Mouse (Mus musculus) embryonic facial prominence, embryonic 15.5 days (tissue): ENCODE data around the gene Rusc2. TPM values are rescaled to one million over a fixed set of nuclear protein-coding genes. Genes with fewer than 3 reads are reported as not detected.

Source experiments
- ATAC-seq: fragments of 200-750 bp; cut with Nextera tagmentation; 2 replicates; pipeline ENCODE4 v1.8.0; 2017; ENCODE audit warnings: low read depth, moderate TSS enrichment; ENCODE audit not compliant: insufficient number of reproducible peaks, low FRiP score, low TSS enrichment
- H3K27ac ChIP-seq: fragments of 300-500 bp; sonication (generic); replicated peaks from 2 replicates; pipeline ENCODE4 v1.5.1; 2015; ENCODE audit warnings: mild to moderate bottlenecking, inconsistent platforms
- H3K27me3 ChIP-seq: fragments of 300-500 bp; sonication (generic); 2 replicates; pipeline ENCODE4 v1.6.1; 2015; ENCODE audit warnings: inconsistent platforms
- H3K36me3 ChIP-seq: fragments of 300-500 bp; sonication (generic); 2 replicates; pipeline ENCODE4 v1.6.1; 2015; ENCODE audit warnings: mild to moderate bottlenecking, inconsistent platforms
- H3K4me1 ChIP-seq: fragments of 300-500 bp; sonication (generic); 2 replicates; pipeline ENCODE4 v1.6.1; 2015; ENCODE audit warnings: inconsistent platforms
- H3K4me2 ChIP-seq: fragments of 300-500 bp; sonication (generic); replicated peaks from 2 replicates; pipeline ENCODE4 v1.6.1; 2015; ENCODE audit warnings: mild to moderate bottlenecking, inconsistent platforms
- H3K4me3 ChIP-seq: fragments of 300-500 bp; sonication (generic); replicated peaks from 2 replicates; pipeline ENCODE4 v1.5.1; 2015; ENCODE audit warnings: mild to moderate bottlenecking, inconsistent platforms
- H3K9ac ChIP-seq: fragments of 300-500 bp; sonication (generic); 2 replicates; pipeline ENCODE4 v1.6.1; 2015; ENCODE audit warnings: inconsistent platforms
- H3K9me3 ChIP-seq: fragments of 300-500 bp; sonication (generic); replicated peaks from 2 replicates; pipeline ENCODE4 v1.6.1; 2016; ENCODE audit warnings: inconsistent platforms
- WGBS: fragments of 180-500 bp; shearing (Covaris S2); methylation state at CpG from one replicate; pipeline ENCODE4 v1.1.7; 2015; 5-methylcytosine and 5-hydroxymethylcytosine counted together
- polyA plus RNA-seq: library from polyadenylated mRNA; unstranded; fragments of >200 nt; fragmentation: Nextera tagmentation; extraction: Ambion mirVana; gene quantifications from 2 replicates; pipeline ENCODE4 v1.2.1, GENCODE M21; 2015

The Rusc2 gene
- polyA plus RNA-seq, 1 experiment from 2014 or later = 18.2 TPM

- Histone ChIP-seq H3K9ac (no peak overlapping the region; the same call in 1 of the 2 replicates), H3K27me3 (no peaks in the 10 kb centered on the region), H3K9me3 (no peaks in the 10 kb centered on the region), H3K4me3 (no peak overlapping the region), H3K4me2 (no peak overlapping the region; the same call in 1 of the 2 replicates), H3K36me3 (no peaks in the 10 kb centered on the region), H3K27ac (peak overlapping the region; percentile 44; the same call in 1 of the 2 replicates), H3K4me1 (peaks cover 50% of the 10 kb centered on the region)
- ATAC-seq = peak; percentile 53
- WGBS = 26% methylated on average over 10 of the region's 10 CpGs
Measured at GRCm38 (mm10) chr4:43400976-43401375, 19.2 kb downstream of the Rusc2 start.

GRCm38 (mm10) chr4:43401486-43401885, 19.7 kb downstream of the Rusc2 start:
- Histone ChIP-seq H3K9ac (no peak overlapping the region), H3K4me3 (0 out of 2 replicates have a peak overlapping the region, but pooled peaks have one; percentile 2), H3K36me3 (no peaks in the 10 kb centered on the region), H3K9me3 (no peaks in the 10 kb centered on the region), H3K4me1 (peaks cover 51% of the 10 kb centered on the region), H3K27ac (peak overlapping the region; percentile 44; the same call in 1 of the 2 replicates), H3K4me2 (no peak overlapping the region), H3K27me3 (no peaks in the 10 kb centered on the region)
- WGBS = 77% methylated on average over 10 of the region's 10 CpGs
- no peak for ATAC-seq

GRCm38 (mm10) chr4:43402212-43402611, 20.4 kb downstream of the Rusc2 start:
- 65% methylated on average over 9 of the region's 9 CpGs for WGBS
- Histone ChIP-seq H3K4me1 (peaks cover 53% of the 10 kb centered on the region), H3K4me2 (no peak overlapping the region), H3K27ac (no peak overlapping the region), H3K4me3 (no peak overlapping the region), H3K9me3 (no peaks in the 10 kb centered on the region), H3K27me3 (no peaks in the 10 kb centered on the region), H3K9ac (no peak overlapping the region), H3K36me3 (no peaks in the 10 kb centered on the region)
- ATAC-seq = no peak

GRCm38 (mm10) chr4:43404697-43405096, 22.9 kb downstream of the Rusc2 start:
- WGBS = 92% methylated on average over 10 of the region's 10 CpGs
- H3K9ac ChIP-seq = no peak overlapping the region
- peaks cover 44% of the 10 kb centered on the region for H3K4me1 ChIP-seq
- no peaks in the 10 kb centered on the region for H3K27me3 ChIP-seq
- H3K36me3 ChIP-seq = no peaks in the 10 kb centered on the region
- no peak overlapping the region for H3K4me3 ChIP-seq
- ATAC-seq = no peak
- no peaks in the 10 kb centered on the region for H3K9me3 ChIP-seq
- no peak overlapping the region for H3K4me2 ChIP-seq
- no peak overlapping the region for H3K27ac ChIP-seq

GRCm38 (mm10) chr4:43406162-43406971, 24.6 kb downstream of the Rusc2 start:
- peak overlapping the region; percentile 55 for H3K4me3 ChIP-seq
- H3K27ac ChIP-seq = peak overlapping the region; percentile 90
- no peaks in the 10 kb centered on the region for H3K9me3 ChIP-seq
- under 1% methylated on average over 28 of the region's 28 CpGs for WGBS
- ATAC-seq = peak; percentile 93
- peak overlapping the region; percentile 72 for H3K4me2 ChIP-seq
- no peaks in the 10 kb centered on the region for H3K27me3 ChIP-seq
- no peaks in the 10 kb centered on the region for H3K36me3 ChIP-seq
- H3K9ac ChIP-seq = peak overlapping the region; percentile 48
- peaks cover 28% of the 10 kb centered on the region for H3K4me1 ChIP-seq

- Histone ChIP-seq H3K4me2 (peak overlapping the region; percentile 72), H3K4me3 (peak overlapping the region; percentile 55), H3K36me3 (no peaks in the 10 kb centered on the region), H3K4me1 (peaks cover 22% of the 10 kb centered on the region), H3K9ac (peak overlapping the region; percentile 48; the same call in 1 of the 2 replicates), H3K9me3 (no peaks in the 10 kb centered on the region), H3K27ac (peak overlapping the region; percentile 90), H3K27me3 (no peaks in the 10 kb centered on the region)
- 67% methylated on average over 12 of the region's 12 CpGs for WGBS
- ATAC-seq = no peak
Measured at GRCm38 (mm10) chr4:43407071-43407920, 25.5 kb downstream of the Rusc2 start.

GRCm38 (mm10) chr4:43414761-43415160, 33.0 kb downstream of the Rusc2 start:
- no peak for ATAC-seq
- Histone ChIP-seq H3K9me3 (no peaks in the 10 kb centered on the region), H3K27ac (no peak overlapping the region), H3K4me3 (no peak overlapping the region), H3K27me3 (no peaks in the 10 kb centered on the region), H3K4me2 (no peak overlapping the region), H3K36me3 (peaks cover 31% of the 10 kb centered on the region), H3K4me1 (peaks cover 8% of the 10 kb centered on the region; the same call in 1 of the 2 replicates), H3K9ac (no peak overlapping the region)
- WGBS = 87% methylated on average over 14 of the region's 14 CpGs

GRCm38 (mm10) chr4:43415221-43416070, 33.7 kb downstream of the Rusc2 start:
- Histone ChIP-seq H3K36me3 (peaks cover 31% of the 10 kb centered on the region), H3K27ac (no peak overlapping the region), H3K4me1 (peaks cover 13% of the 10 kb centered on the region), H3K27me3 (no peaks in the 10 kb centered on the region), H3K4me3 (no peak overlapping the region), H3K9me3 (no peaks in the 10 kb centered on the region), H3K4me2 (no peak overlapping the region), H3K9ac (no peak overlapping the region)
- WGBS = 90% methylated on average over 29 of the region's 29 CpGs
- ATAC-seq = no peak

GRCm38 (mm10) chr4:43416071-43416490, 34.3 kb downstream of the Rusc2 start:
- H3K4me3 ChIP-seq = no peak overlapping the region
- H3K9ac ChIP-seq = no peak overlapping the region
- WGBS = 95% methylated on average over 22 of the region's 22 CpGs
- peaks cover 13% of the 10 kb centered on the region for H3K4me1 ChIP-seq
- H3K9me3 ChIP-seq = no peaks in the 10 kb centered on the region
- ATAC-seq = no peak
- H3K27ac ChIP-seq = no peak overlapping the region
- no peaks in the 10 kb centered on the region for H3K27me3 ChIP-seq
- peaks cover 32% of the 10 kb centered on the region for H3K36me3 ChIP-seq
- H3K4me2 ChIP-seq = no peak overlapping the region

- Histone ChIP-seq H3K4me2 (no peak overlapping the region), H3K27ac (no peak overlapping the region), H3K4me3 (no peak overlapping the region), H3K36me3 (peaks cover 46% of the 10 kb centered on the region), H3K27me3 (no peaks in the 10 kb centered on the region), H3K9me3 (no peaks in the 10 kb centered on the region), H3K9ac (no peak overlapping the region), H3K4me1 (peaks cover 13% of the 10 kb centered on the region)
- 82% methylated on average over 16 of the region's 16 CpGs for WGBS
- no peak for ATAC-seq
Measured at GRCm38 (mm10) chr4:43417269-43418062, 35.7 kb downstream of the Rusc2 start.
